Mouse (Mus musculus) left cerebral cortex, postnatal 14 days (tissue): ENCODE measurements around the gene Tmem245. TPM values are rescaled to one million over a fixed set of nuclear protein-coding genes. Genes with fewer than 3 reads are reported as not detected.
"Not testable (repeated sequence)": the region's sequence is repeated elsewhere in the genome, so short reads cannot be mapped to it uniquely, and the experiment has no call there.

Experiments used
- DNase-seq, 2 experiments: peaks; one replicate each; pipeline ENCODE4 v3.0.0; 2021 to 2022; ENCODE audit warnings: low spot score in 2 of 2, mixed read lengths in 1 of 2
- intact Hi-C: fragments of 180-260 bp; cut with DNase I; formaldehyde crosslinking; loops from one replicate; pipeline ENCODE4 v1.15.1; 2025
- total RNA-seq, 2 experiments: library from RNA; stranded (reverse); gene quantifications; 2 replicates each; pipeline ENCODE4 v1.2.3; 2021

The Tmem245 gene
- total RNA-seq, 2 experiments from 2014 or later = 35.3 to 39.3 TPM

GRCm38 (mm10) chr4:56880036-56880703 lies 67.1 kb downstream of the Tmem245 start:
- no peak for DNase-seq
- intact Hi-C loops = no loop called here

GRCm38 (mm10) chr4:56878971-56879370 lies 68.3 kb downstream of the Tmem245 start:
- DNase-seq = no peak
- intact Hi-C loops = no loop called here

DNA sequence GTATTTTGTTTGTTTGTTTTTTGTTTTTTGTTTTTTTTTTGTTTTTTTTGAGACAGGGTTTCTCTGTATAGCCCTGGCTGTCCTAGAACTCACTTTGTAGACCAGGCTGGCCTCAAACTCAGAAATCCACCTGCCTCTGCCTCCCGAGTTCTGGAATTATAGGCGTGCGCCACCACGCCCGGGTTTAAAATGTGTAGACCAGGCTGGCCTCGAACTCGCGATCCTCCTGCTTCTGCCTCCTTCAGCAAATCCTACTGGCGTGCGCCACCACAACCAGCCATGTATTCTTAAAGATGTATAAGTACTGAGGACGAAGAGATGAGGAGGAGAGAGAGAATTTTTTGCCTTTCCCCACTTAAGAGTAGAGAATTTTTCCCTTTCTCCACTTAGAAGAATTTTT lies 76.7 kb downstream of the Tmem245 start:
- intact Hi-C loops, DNase-seq: not testable (repeated sequence)

GRCm38 (mm10) chr4:56867761-56868160 lies 79.5 kb downstream of the Tmem245 start:
- intact Hi-C loops = loop anchor here (5.0 kb wide), 1 partner anchor 95 kb away; no protein-coding TSS in a partner anchor
- DNase-seq = no peak

DNA sequence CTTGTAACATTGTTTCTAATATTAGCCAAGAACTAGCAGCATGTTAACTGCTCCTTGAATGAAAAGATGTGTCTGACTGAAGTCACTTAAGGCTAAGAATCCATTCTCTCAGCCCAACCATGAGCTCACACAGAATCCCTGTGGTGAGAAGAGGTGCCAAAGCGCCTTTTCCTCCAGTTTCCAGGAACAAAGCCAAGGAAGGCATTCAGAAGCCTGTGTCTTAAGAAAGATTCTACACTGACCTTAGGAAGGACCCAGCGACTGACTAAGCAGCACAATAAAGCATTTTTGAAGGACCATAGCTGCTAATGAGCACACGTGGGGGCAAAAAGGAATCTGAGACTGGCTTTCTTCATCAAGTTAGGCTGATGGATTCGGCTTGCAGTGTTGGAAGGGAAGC lies 81.3 kb downstream of the Tmem245 start:
- peak in 1 of 2 experiments; percentile 54 for DNase-seq
- intact Hi-C loops = loop anchor here (5.0 kb wide), 1 partner anchor 96 kb away; no protein-coding TSS in a partner anchor

GRCm38 (mm10) chr4:56865003-56865511 lies 82.2 kb downstream of the Tmem245 start, which contains the start of gene Ctnnal1:
TSS of gene Ctnnal1 (minus strand) at chr4:56865188.
- intact Hi-C loops = loop anchor here (5.0 kb wide), 1 partner anchor 97 kb away; no protein-coding TSS in a partner anchor
- peak; percentile 59 to 76 for DNase-seq

DNA sequence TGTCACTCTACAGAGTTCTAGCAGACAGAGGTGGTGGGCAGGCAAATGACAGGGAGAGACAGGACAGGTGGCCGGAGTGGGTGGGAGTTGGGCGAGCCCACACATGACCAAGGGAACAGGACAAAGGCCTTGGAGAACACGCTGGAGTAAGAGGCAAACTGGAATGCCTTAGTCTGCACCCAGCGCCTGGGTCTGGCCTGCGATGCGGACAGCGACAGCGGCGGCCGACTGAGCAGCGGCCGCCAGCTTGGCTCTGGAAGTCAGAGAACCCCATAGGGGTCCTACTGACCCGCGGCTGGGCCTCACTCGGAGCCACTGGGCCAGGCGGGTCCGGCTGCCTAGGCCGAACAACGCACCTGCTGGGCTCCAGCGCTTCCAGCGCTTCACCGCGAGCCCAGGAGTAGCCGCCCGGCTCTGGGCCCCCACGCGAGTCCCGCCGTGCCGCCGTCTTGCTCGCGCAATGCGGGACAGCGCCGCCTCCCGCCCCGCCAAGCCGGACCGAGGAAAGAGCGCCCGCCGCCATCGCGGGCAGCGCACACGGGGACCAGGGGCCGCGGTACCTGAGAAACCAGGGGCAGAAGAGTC lies 82.7 kb downstream of the Tmem245 start:
- DNase-seq = peak; percentile 35 to 50
- intact Hi-C loops = loop anchor here (5.0 kb wide), 1 partner anchor 98 kb away; no protein-coding TSS in a partner anchor

- intact Hi-C loops = no loop called here
- DNase-seq = peak; percentile 51 to 67
Observed at GRCm38 (mm10) chr4:56864016-56864415, 83.2 kb downstream of the Tmem245 start.

DNA sequence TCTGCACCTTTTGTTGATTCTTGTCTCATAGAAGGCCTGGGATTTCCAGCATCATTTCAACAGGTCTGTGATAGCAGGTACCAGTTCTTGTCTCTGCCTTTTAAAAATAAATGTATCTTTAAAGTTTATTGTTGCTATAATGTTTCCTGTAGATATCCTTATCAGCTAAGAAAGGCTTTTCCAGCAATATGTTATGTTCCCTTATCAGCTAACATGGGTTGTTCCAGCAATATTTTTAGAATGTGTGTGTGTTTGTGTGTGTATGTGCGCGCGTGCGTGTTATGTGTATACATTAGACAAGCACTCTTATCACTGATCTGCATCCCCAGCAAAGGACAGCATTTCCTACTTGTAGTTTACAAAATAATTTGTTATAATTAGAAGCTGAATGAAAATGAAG lies 85.7 kb downstream of the Tmem245 start:
- DNase-seq = no peak
- intact Hi-C loops = no loop called here

- intact Hi-C loops = no loop called here
- DNase-seq = no peak
Observed at GRCm38 (mm10) chr4:56858733-56859132, 88.5 kb downstream of the Tmem245 start.

DNA sequence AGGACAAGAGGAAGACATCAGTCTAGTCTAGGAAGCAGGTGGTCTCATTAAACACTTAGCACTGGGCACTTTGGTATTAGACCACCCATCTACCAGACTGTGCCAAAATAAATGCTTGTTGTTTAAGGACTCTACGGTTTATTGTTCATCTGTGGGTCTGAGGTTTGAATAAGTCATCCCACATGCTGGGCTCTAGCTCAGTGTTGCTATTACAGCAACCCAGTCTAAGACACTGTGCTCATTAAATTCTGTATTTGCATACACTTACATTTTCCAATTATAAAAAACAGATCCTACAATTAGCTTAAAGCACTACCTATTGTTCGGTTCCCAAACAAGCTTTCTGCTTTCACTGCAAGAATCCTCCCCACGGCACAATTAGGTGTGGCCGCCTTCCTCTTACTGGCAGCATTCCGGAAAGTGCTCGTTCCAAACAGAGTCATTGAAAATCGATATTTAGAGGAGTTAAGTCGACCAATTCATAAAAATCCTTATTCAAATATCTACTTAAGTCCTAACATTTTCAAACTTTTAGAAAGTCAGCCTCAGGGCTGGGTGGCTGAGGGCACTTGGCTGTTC lies 90.8 kb downstream of the Tmem245 start:
- no peak for DNase-seq
- intact Hi-C loops = no loop called here

DNA sequence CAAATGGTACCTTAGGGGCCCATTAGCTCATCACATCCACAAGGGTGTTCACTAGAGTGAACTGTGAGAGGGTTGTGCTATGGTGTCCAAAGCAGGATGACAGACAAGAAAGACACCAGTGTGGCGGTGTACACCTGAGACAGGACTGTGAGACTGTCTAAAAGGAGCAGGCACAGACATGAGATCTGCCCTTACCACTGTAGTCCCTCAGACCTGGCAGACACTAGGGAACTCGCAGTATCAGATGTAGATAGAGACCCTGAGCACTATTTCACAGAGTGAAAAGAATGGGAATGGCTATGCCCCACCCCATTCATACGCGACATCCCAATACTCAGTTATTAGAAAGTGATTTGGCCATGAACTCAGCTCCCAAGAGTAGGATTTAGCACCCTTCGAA lies 91.3 kb downstream of the Tmem245 start:
- DNase-seq = no peak
- intact Hi-C loops = no loop called here

DNA sequence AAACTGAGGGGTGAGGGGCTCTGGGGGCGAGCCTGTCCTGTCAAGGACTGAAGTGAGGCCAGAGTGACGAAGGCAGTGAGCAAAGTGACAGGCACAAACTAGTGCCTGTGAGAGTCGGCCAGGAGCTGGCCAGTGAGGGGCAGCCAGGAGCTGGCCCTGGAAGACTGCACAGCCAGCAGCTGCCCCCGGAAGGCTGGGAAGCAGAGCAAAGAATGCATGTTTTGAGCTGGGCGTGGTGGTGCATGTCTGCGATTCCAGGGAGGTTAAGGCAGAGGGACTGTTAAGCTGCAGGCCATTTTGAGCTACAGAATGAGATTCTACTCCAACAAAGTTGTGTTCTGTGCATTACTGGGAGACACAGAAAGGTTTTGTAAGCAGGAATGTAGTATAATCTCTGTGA lies 96.5 kb downstream of the Tmem245 start:
- DNase-seq = no peak

DNA sequence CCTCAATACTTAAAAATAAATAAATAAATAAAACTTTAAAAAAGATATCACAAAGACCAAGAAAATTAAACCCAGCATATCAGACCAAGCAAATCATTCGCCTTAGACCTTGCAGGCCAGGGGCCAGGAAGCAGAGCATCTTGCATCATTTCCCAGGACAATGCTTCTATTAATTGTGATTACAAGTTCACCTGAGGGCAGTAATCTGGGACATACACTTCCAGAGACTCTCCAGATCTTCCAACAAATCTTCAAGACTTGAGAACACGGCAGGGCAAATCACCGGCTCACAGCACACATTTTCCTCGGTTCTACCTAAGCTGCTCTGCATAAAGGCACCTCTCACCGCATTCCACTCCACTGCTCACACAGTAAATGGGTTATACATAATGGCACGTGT lies 99.2 kb downstream of the Tmem245 start:
- intact Hi-C loops = no loop called here
- no peak for DNase-seq

More for the DNA sequence above, 96.5 kb downstream of the Tmem245 start:
- intact Hi-C loops = no loop called here

DNA sequence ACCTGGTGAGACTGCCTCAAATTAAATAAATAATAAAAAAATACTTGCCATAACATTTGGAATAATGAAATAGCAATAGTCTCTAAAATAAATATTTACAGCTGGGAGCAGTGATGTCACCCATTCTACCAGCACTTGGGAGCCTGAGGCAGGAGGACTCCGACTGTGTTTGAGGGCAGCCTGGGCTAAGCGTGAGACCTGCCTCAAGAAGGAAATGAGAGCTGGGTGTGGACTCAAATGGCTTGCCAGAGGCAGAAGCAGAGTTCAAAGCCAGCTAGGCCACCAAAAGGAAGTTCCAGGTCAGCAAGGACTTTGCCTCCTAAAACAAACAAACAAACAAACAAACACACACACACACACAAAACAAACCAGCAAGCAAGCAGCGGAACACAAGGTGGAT lies 99.8 kb downstream of the Tmem245 start:
- DNase-seq = no peak
- intact Hi-C loops = no loop called here

- intact Hi-C loops = no loop called here
- DNase-seq = no peak
Observed at GRCm38 (mm10) chr4:56845896-56846533, 101.2 kb downstream of the Tmem245 start.

GRCm38 (mm10) chr4:56844911-56845310 lies 102.3 kb downstream of the Tmem245 start:
- no peak for DNase-seq
- intact Hi-C loops = no loop called here

GRCm38 (mm10) chr4:56843963-56844362 lies 103.3 kb downstream of the Tmem245 start:
- no peak for DNase-seq
- intact Hi-C loops = no loop called here

GRCm38 (mm10) chr4:56842501-56842900 lies 104.7 kb downstream of the Tmem245 start:
- DNase-seq = no peak
- intact Hi-C loops = no loop called here

GRCm38 (mm10) chr4:56840297-56840696 lies 106.9 kb downstream of the Tmem245 start:
- no peak for DNase-seq
- intact Hi-C loops = no loop called here
